Mouse (Mus musculus) liver, embryonic 14.5 days (tissue): ENCODE results near the gene Agfg2. TPM values are rescaled to one million over a fixed set of nuclear protein-coding genes. Genes with fewer than 3 reads are reported as not detected.

Experiments used
- ATAC-seq: fragments of 200-750 bp; cut with Nextera tagmentation; 2 replicates; pipeline ENCODE4 v1.8.0; 2017; ENCODE audit warnings: moderate number of reproducible peaks, mild to moderate bottlenecking, moderate library complexity; ENCODE audit not compliant: insufficient read depth
- DNase-seq, 3 experiments: peaks; one replicate each; pipeline ENCODE4 v3.0.0-alpha.2; 2012 to 2013; ENCODE audit warnings: low read depth in 3 of 3, low spot score in 3 of 3
- H3K27ac ChIP-seq: fragments of 300-500 bp; sonication (generic); 2 replicates; pipeline ENCODE4 v1.5.1; 2014; ENCODE audit warnings: moderate library complexity, mild to moderate bottlenecking, control low read depth, inconsistent platforms
- H3K27me3 ChIP-seq: fragments of 300-500 bp; sonication (generic); 2 replicates; pipeline ENCODE4 v1.6.1; 2014; ENCODE audit warnings: mild to moderate bottlenecking, low read length, moderate library complexity; ENCODE audit not compliant: control insufficient read depth, insufficient read depth
- H3K36me3 ChIP-seq: fragments of 300-500 bp; sonication (generic); replicated peaks from 2 replicates; pipeline ENCODE4 v1.6.1; 2014; ENCODE audit warnings: low read depth; ENCODE audit not compliant: control insufficient read depth, insufficient read depth
- H3K4me1 ChIP-seq, 2 experiments: fragments of 200-500 bp in 1 of 2; fragments of 300-500 bp in 1 of 2; sonication (generic) in 1 of 2; replicated peaks; 2 replicates each; pipeline ENCODE4 v1.6.1; 2012 to 2014; ENCODE audit warnings: antibody characterized with exemption in 1 of 2, inconsistent platforms in 1 of 2, low read length in 1 of 2; ENCODE audit not compliant: control insufficient read depth in 2 of 2, insufficient read depth in 2 of 2
- H3K4me2 ChIP-seq: fragments of 300-500 bp; sonication (generic); 2 replicates; pipeline ENCODE4 v1.6.1; 2014; ENCODE audit warnings: low read depth, mild to moderate bottlenecking, control low read depth, moderate library complexity
- H3K4me3 ChIP-seq, 2 experiments: fragments of 200-500 bp in 1 of 2; fragments of 300-500 bp in 1 of 2; sonication (generic) in 1 of 2; 2 replicates each; pipeline ENCODE4 v1.5.1; 2012 to 2014; ENCODE audit warnings: low read depth in 2 of 2, low read length in 2 of 2, mild to moderate bottlenecking in 2 of 2, control low read depth in 1 of 2, inconsistent platforms in 1 of 2, moderate library complexity in 1 of 2; ENCODE audit not compliant: insufficient read depth in 1 of 2
- H3K9ac ChIP-seq: fragments of 300-500 bp; sonication (generic); replicated peaks from 2 replicates; pipeline ENCODE4 v1.6.1; 2014; ENCODE audit warnings: mild to moderate bottlenecking, control low read depth, moderate library complexity
- H3K9me3 ChIP-seq: fragments of 300-500 bp; sonication (generic); 2 replicates; pipeline ENCODE4 v1.6.1; 2016; ENCODE audit warnings: low read length, mixed read lengths; ENCODE audit not compliant: control insufficient read depth
- CTCF ChIP-seq: IDR thresholded peaks from 2 replicates; pipeline ENCODE4 v1.5.1; 2016; ENCODE audit warnings: antibody characterized with exemption, low read depth, control low read depth
- EP300 ChIP-seq: IDR thresholded peaks from 2 replicates; pipeline ENCODE4 v1.6.1; 2016; ENCODE audit warnings: antibody characterized with exemption, low read depth
- WGBS: fragments of 180-500 bp; shearing (Covaris S2); extraction: QIAGEN DNeasy Blood & Tissue Kit; methylation state at CpG from one replicate; pipeline ENCODE4 v1.1.7; 2014; ENCODE audit not compliant: insufficient replicate concordance; 5-methylcytosine and 5-hydroxymethylcytosine counted together
- polyA plus RNA-seq, 2 experiments: library from polyadenylated mRNA; depleted of rRNA in 1 of 2; stranded (reverse) in 1 of 2; unstranded in 1 of 2; fragments of >200 nt; fragmentation: Nextera tagmentation in 1 of 2; extraction: Ambion mirVana in 1 of 2; gene quantifications; 2 replicates each; pipeline versions ENCODE4 v1.2.1 to v1.2.3; 2012 to 2014

Gene Agfg2
- polyA plus RNA-seq, 2 experiments: 20.5 to 22.4 TPM

- Histone ChIP-seq H3K27me3 (no peaks in the 10 kb centered on the region), H3K4me3 (no peak overlapping the region), H3K9me3 (no peaks in the 10 kb centered on the region), H3K36me3 (no peaks in the 10 kb centered on the region), H3K9ac (no peak overlapping the region), H3K27ac (no peak overlapping the region), H3K4me2 (no peak overlapping the region), H3K4me1 (peaks cover 12 to 14% of the 10 kb centered on the region in 2 experiments)
- DNase-seq: no peak
- no peak for ATAC-seq
- no peak for TF ChIP-seq EP300
- no peak for TF ChIP-seq CTCF
- WGBS: 36% methylated on average over 26 of the region's 26 CpGs
Observed at GRCm38 (mm10) chr5:137607860-137608653, 76.5 kb downstream of the Agfg2 start.

- under 1% methylated on average over 22 of the region's 22 CpGs for WGBS
- DNase-seq: no peak
Observed at GRCm38 (mm10) chr5:137601365-137601729, 83.2 kb downstream of the Agfg2 start.

GRCm38 (mm10) chr5:137600619-137601364, 83.7 kb downstream of the Agfg2 start, which contains the start of gene Mospd3:
Gene Mospd3 (minus strand): TSS chr5:137601058.
- DNase-seq: peak; percentile 99
- Histone ChIP-seq H3K4me2 (peak within 1 kb of the TSS; percentile 99), H3K4me1 (peaks cover 31 to 46% of the 10 kb centered on the region in 2 experiments), H3K36me3 (no peaks in the 10 kb centered on the region), H3K27me3 (no peaks in the 10 kb centered on the region), H3K27ac (peak within 1 kb of the TSS; percentile 92), H3K9ac (peak within 1 kb of the TSS; percentile 89), H3K4me3 (peak within 1 kb of the TSS; percentile 80 to 100), H3K9me3 (no peaks in the 10 kb centered on the region)
- ATAC-seq: peak; percentile 94
- TF ChIP-seq CTCF (no peak; the same call in 1 of the 2 replicates), EP300 (no peak)
- WGBS: under 1% methylated on average over 41 of the region's 41 CpGs

More at GRCm38 (mm10) chr5:137601365-137601729, 83.2 kb downstream of the Agfg2 start:
- TF ChIP-seq EP300: no peak
- TF ChIP-seq CTCF: no peak
- no peaks in the 10 kb centered on the region for H3K36me3 ChIP-seq
- H3K4me2 ChIP-seq: peak overlapping the region; percentile 99
- no peaks in the 10 kb centered on the region for H3K9me3 ChIP-seq
- no peak for ATAC-seq
- peak overlapping the region; percentile 92 for H3K27ac ChIP-seq
- peak overlapping the region; percentile 80 to 88 for H3K4me3 ChIP-seq
- H3K27me3 ChIP-seq: no peaks in the 10 kb centered on the region
- H3K9ac ChIP-seq: peak overlapping the region; percentile 89
- peaks cover 35 to 45% of the 10 kb centered on the region in 2 experiments for H3K4me1 ChIP-seq

Other genes starting within 250 kb of the Agfg2 start
- 0.19 and 0.22 TPM in 2 replicates for gene Zan, start 207.7 kb downstream of the Agfg2 start, polyA plus RNA-seq (2012; rRNA removed)
- gene Zan, start 207.7 kb downstream of the Agfg2 start, polyA plus RNA-seq (2014; fragmentation: Nextera tagmentation; extraction: Ambion mirVana): 0.06 and 0.13 TPM in 2 replicates
- 25.3 and 29.2 TPM in 2 replicates for gene Pop7, start 182.2 kb downstream of the Agfg2 start, polyA plus RNA-seq (2012; rRNA removed)
- 34.6 and 36.5 TPM in 2 replicates for gene Pop7, start 182.2 kb downstream of the Agfg2 start, polyA plus RNA-seq (2014; fragmentation: Nextera tagmentation; extraction: Ambion mirVana)
- 4.6 and 5.7 TPM in 2 replicates for gene Gigyf1, start 166.2 kb downstream of the Agfg2 start, polyA plus RNA-seq (2012; rRNA removed)
- gene Gigyf1, start 166.2 kb downstream of the Agfg2 start, polyA plus RNA-seq (2014; fragmentation: Nextera tagmentation; extraction: Ambion mirVana): 2.1 and 2.8 TPM in 2 replicates
- gene Epo, start 151.5 kb downstream of the Agfg2 start, polyA plus RNA-seq (2012; rRNA removed): 0.40 and 0.47 TPM in 2 replicates
- 0.62 and 0.85 TPM in 2 replicates for gene Epo, start 151.5 kb downstream of the Agfg2 start, polyA plus RNA-seq (2014; fragmentation: Nextera tagmentation; extraction: Ambion mirVana)
- 211 and 215 TPM in 2 replicates for gene Gnb2, start 151.2 kb downstream of the Agfg2 start, polyA plus RNA-seq (2012; rRNA removed)
- gene Gnb2, start 151.2 kb downstream of the Agfg2 start, polyA plus RNA-seq (2014; fragmentation: Nextera tagmentation; extraction: Ambion mirVana): 151 and 157 TPM in 2 replicates
- 0.15 TPM in 1 of 2 replicates, not detected in the other for gene Actl6b, start 131.2 kb downstream of the Agfg2 start, polyA plus RNA-seq (2012; rRNA removed)
- gene Actl6b, start 131.2 kb downstream of the Agfg2 start, polyA plus RNA-seq (2014; fragmentation: Nextera tagmentation; extraction: Ambion mirVana): not detected in 2 replicates
- 45.7 and 49.5 TPM in 2 replicates for gene Tfr2, start 114.9 kb downstream of the Agfg2 start, polyA plus RNA-seq (2012; rRNA removed)
- 37.6 and 41.1 TPM in 2 replicates for gene Tfr2, start 114.9 kb downstream of the Agfg2 start, polyA plus RNA-seq (2014; fragmentation: Nextera tagmentation; extraction: Ambion mirVana)
- gene Mospd3, start 83.7 kb downstream of the Agfg2 start, polyA plus RNA-seq (2012; rRNA removed): 34.9 and 45.5 TPM in 2 replicates
- gene Mospd3, start 83.7 kb downstream of the Agfg2 start, polyA plus RNA-seq (2014; fragmentation: Nextera tagmentation; extraction: Ambion mirVana): 33.8 and 38.4 TPM in 2 replicates
- gene Pcolce, start 70.9 kb downstream of the Agfg2 start, polyA plus RNA-seq (2012; rRNA removed): 11.7 and 12.2 TPM in 2 replicates
- gene Pcolce, start 70.9 kb downstream of the Agfg2 start, polyA plus RNA-seq (2014; fragmentation: Nextera tagmentation; extraction: Ambion mirVana): 11.6 and 12.8 TPM in 2 replicates
- 0.02 and 0.04 TPM in 2 replicates for gene Fbxo24, start 55.7 kb downstream of the Agfg2 start, polyA plus RNA-seq (2012; rRNA removed)
- gene Fbxo24, start 55.7 kb downstream of the Agfg2 start, polyA plus RNA-seq (2014; fragmentation: Nextera tagmentation; extraction: Ambion mirVana): 0.05 TPM in 1 of 2 replicates, not detected in the other
- gene Lrch4, start 55.6 kb downstream of the Agfg2 start, polyA plus RNA-seq (2012; rRNA removed): 13.9 and 16.1 TPM in 2 replicates
- gene Lrch4, start 55.6 kb downstream of the Agfg2 start, polyA plus RNA-seq (2014; fragmentation: Nextera tagmentation; extraction: Ambion mirVana): 21.7 and 23.6 TPM in 2 replicates
- gene Gm20605, start 55.6 kb downstream of the Agfg2 start, polyA plus RNA-seq (2012; rRNA removed): 5.5 and 6.0 TPM in 2 replicates
- gene Gm20605, start 55.6 kb downstream of the Agfg2 start, polyA plus RNA-seq (2014; fragmentation: Nextera tagmentation; extraction: Ambion mirVana): 3.2 and 3.9 TPM in 2 replicates
- gene Sap25, start 43.4 kb downstream of the Agfg2 start, polyA plus RNA-seq (2012; rRNA removed): 12.7 and 13.7 TPM in 2 replicates
- gene Sap25, start 43.4 kb downstream of the Agfg2 start, polyA plus RNA-seq (2014; fragmentation: Nextera tagmentation; extraction: Ambion mirVana): 2.3 and 2.9 TPM in 2 replicates
- 0.02 TPM in 2 replicates for gene Irs3, start 39.0 kb downstream of the Agfg2 start, polyA plus RNA-seq (2012; rRNA removed)
- not detected in 2 replicates for gene Irs3, start 39.0 kb downstream of the Agfg2 start, polyA plus RNA-seq (2014; fragmentation: Nextera tagmentation; extraction: Ambion mirVana)
- gene Nyap1, start 56.9 kb upstream of the Agfg2 start, polyA plus RNA-seq (2012; rRNA removed): 0.96 and 1.2 TPM in 2 replicates
- gene Nyap1, start 56.9 kb upstream of the Agfg2 start, polyA plus RNA-seq (2014; fragmentation: Nextera tagmentation; extraction: Ambion mirVana): 0.03 and 0.05 TPM in 2 replicates
- gene Tsc22d4, start 61.0 kb upstream of the Agfg2 start, polyA plus RNA-seq (2012; rRNA removed): 23.0 and 26.8 TPM in 2 replicates
- 49.7 and 62.2 TPM in 2 replicates for gene Tsc22d4, start 61.0 kb upstream of the Agfg2 start, polyA plus RNA-seq (2014; fragmentation: Nextera tagmentation; extraction: Ambion mirVana)
- 22.8 and 23.1 TPM in 2 replicates for gene Ppp1r35, start 94.1 kb upstream of the Agfg2 start, polyA plus RNA-seq (2012; rRNA removed)
- 25.5 and 27.0 TPM in 2 replicates for gene Ppp1r35, start 94.1 kb upstream of the Agfg2 start, polyA plus RNA-seq (2014; fragmentation: Nextera tagmentation; extraction: Ambion mirVana)
- gene Mepce, start 102.9 kb upstream of the Agfg2 start, polyA plus RNA-seq (2012; rRNA removed): 12.2 and 13.3 TPM in 2 replicates
- 5.1 and 6.4 TPM in 2 replicates for gene Mepce, start 102.9 kb upstream of the Agfg2 start, polyA plus RNA-seq (2014; fragmentation: Nextera tagmentation; extraction: Ambion mirVana)
- gene Zcwpw1, start 103.1 kb upstream of the Agfg2 start, polyA plus RNA-seq (2012; rRNA removed): 2.2 and 3.1 TPM in 2 replicates
- 2.1 and 2.4 TPM in 2 replicates for gene Zcwpw1, start 103.1 kb upstream of the Agfg2 start, polyA plus RNA-seq (2014; fragmentation: Nextera tagmentation; extraction: Ambion mirVana)
- 1.5 and 1.7 TPM in 2 replicates for gene Pilra, start 151.6 kb upstream of the Agfg2 start, polyA plus RNA-seq (2012; rRNA removed)
- gene Pilra, start 151.6 kb upstream of the Agfg2 start, polyA plus RNA-seq (2014; fragmentation: Nextera tagmentation; extraction: Ambion mirVana): 2.0 and 2.2 TPM in 2 replicates
- gene Pilrb1, start 173.4 kb upstream of the Agfg2 start, polyA plus RNA-seq (2012; rRNA removed): 2.2 and 3.0 TPM in 2 replicates
- 3.1 and 3.8 TPM in 2 replicates for gene Pilrb1, start 173.4 kb upstream of the Agfg2 start, polyA plus RNA-seq (2014; fragmentation: Nextera tagmentation; extraction: Ambion mirVana)
- gene Pilrb2, start 187.1 kb upstream of the Agfg2 start, polyA plus RNA-seq (2012; rRNA removed): 1.3 and 2.0 TPM in 2 replicates
- gene Pilrb2, start 187.1 kb upstream of the Agfg2 start, polyA plus RNA-seq (2014; fragmentation: Nextera tagmentation; extraction: Ambion mirVana): 2.7 and 3.5 TPM in 2 replicates
- gene Cyp3a13, start 236.9 kb upstream of the Agfg2 start, polyA plus RNA-seq (2012; rRNA removed): 0.83 and 0.87 TPM in 2 replicates
- gene Cyp3a13, start 236.9 kb upstream of the Agfg2 start, polyA plus RNA-seq (2014; fragmentation: Nextera tagmentation; extraction: Ambion mirVana): 3.2 and 3.4 TPM in 2 replicates